In the genomic region with DNA sequence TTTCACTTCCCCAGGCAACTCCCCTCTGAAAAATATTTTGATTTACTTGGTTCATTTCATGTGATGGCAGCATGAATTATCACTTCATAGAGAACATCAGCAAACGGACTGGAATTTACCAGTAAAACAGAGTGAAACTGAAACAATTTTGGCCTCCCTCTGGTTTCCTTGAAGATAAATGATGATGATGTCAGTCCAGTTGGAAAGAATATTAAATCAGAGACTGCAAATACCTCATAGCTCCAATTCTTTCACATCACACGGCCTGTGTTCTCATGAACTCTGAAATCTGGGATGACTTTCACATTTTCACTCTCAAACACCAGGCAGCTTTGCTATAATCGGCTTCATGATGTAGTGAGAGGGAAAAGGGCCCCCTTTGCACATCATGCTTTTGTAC, we compare ENCODE assay signal across 29 mouse cellular contexts.
DNase-seq lines count a peak whose midpoint lies in the region; ATAC-seq and TF ChIP-seq lines count a peak whose summit lies in the region.
"Had no signal": no experiment of that assay in that cellular context is flagged by ENCODE, and none has a peak within 500 bp of the region (broad histone marks: within the 10 kb centered on the region; RNA-seq: fewer than 3 reads in every experiment).

No protein-coding gene starts in this region.

- DNase-seq in heart, adult 18-20 months = peak; percentile 4 to 11
- DNase-seq in heart, adult 2 months = no peak
- DNase-seq in limb, embryonic 14.5 days (ENCODE audit: low spot score) = peak; percentile 50
- no peak for DNase-seq in limb, embryonic 10.5 days (ENCODE audit: low spot score)
- peak; percentile 72 for DNase-seq in midbrain, embryonic 11.5 days (ENCODE audit: low spot score, missing footprints)
- DNase-seq in ovary, postnatal 14 days (ENCODE audit: low spot score) = no peak
- DNase-seq in spleen, adult 12 weeks (ENCODE audit: low spot score) = no peak
- DNase-seq: adrenal gland, adult 2 months; cerebellum, adult 2 months; cerebellum, postnatal 25 days; gastrocnemius, postnatal 10 days; kidney, postnatal 10 days; liver; retina, postnatal 1 day; thymus, adult 18-20 months; thymus, postnatal 36 days had no signal

- TF ChIP-seq EP300 in heart, adult 2 months (IDR thresholded peaks at IDR 0.05; ENCODE audit: insufficient read depth, low read depth, low read length) = no peak

- no peak overlapping the region for H3K27ac ChIP-seq in heart, adult 2 months
- H3K27ac ChIP-seq in limb, embryonic 14.5 days (replicated peaks; ENCODE audit: low read depth, low read length) = no peak overlapping the region
- no peak overlapping the region for H3K27ac ChIP-seq in limb, embryonic 10.5 days
- H3K27ac ChIP-seq in midbrain, embryonic 11.5 days (ENCODE audit: low read depth, low read length) = no peak overlapping the region
- no peak overlapping the region for H3K27ac ChIP-seq in midbrain, embryonic 16.5 days (ENCODE audit: low read length)
- H3K27ac ChIP-seq: embryonic facial prominence, embryonic 15.5 days; hindbrain, embryonic 10.5 days; left cerebral cortex, adult 2 months; liver, embryonic 15.5 days; midbrain, embryonic 13.5 days; neural tube, embryonic 12.5 days; stomach, embryonic 15.5 days had no signal

- no peaks in the 10 kb centered on the region for H3K4me1 ChIP-seq in heart, adult 2 months (ENCODE audit: control insufficient read depth, insufficient read depth, low read length)
- no peaks in the 10 kb centered on the region for H3K4me1 ChIP-seq in limb, embryonic 14.5 days (ENCODE audit: control insufficient read depth, insufficient read depth, low read length)
- H3K4me1 ChIP-seq in limb, embryonic 10.5 days = no peaks in the 10 kb centered on the region
- H3K4me1 ChIP-seq in midbrain, embryonic 11.5 days (ENCODE audit: control insufficient read depth, insufficient read depth, low read length) = peaks cover 3% of the 10 kb centered on the region; the same call in 1 of the 2 replicates
- no peaks in the 10 kb centered on the region for H3K4me1 ChIP-seq in midbrain, embryonic 16.5 days (ENCODE audit: control insufficient read depth, insufficient read depth, low read length)
- H3K4me1 ChIP-seq: embryonic facial prominence, embryonic 15.5 days; liver, embryonic 15.5 days; midbrain, embryonic 13.5 days; neural tube, embryonic 12.5 days; stomach, embryonic 15.5 days had no signal

- no peaks in the 10 kb centered on the region for H3K27me3 ChIP-seq in heart, adult 2 months (ENCODE audit: control insufficient read depth, insufficient read depth, low read length)
- no peaks in the 10 kb centered on the region for H3K27me3 ChIP-seq in limb, embryonic 14.5 days (ENCODE audit: control insufficient read depth, insufficient read depth, low read length)
- no peaks in the 10 kb centered on the region for H3K27me3 ChIP-seq in limb, embryonic 10.5 days (ENCODE audit: low read depth, poor library complexity, severe bottlenecking)
- no peaks in the 10 kb centered on the region for H3K27me3 ChIP-seq in midbrain, embryonic 11.5 days (ENCODE audit: control insufficient read depth, insufficient read depth, low read length)
- H3K27me3 ChIP-seq in midbrain, embryonic 16.5 days (ENCODE audit: control insufficient read depth, insufficient read depth, low read depth, low read length) = no peaks in the 10 kb centered on the region
- H3K27me3 ChIP-seq: embryonic facial prominence, embryonic 15.5 days; liver, embryonic 15.5 days; midbrain, embryonic 13.5 days; neural tube, embryonic 12.5 days; stomach, embryonic 15.5 days had no signal

- intact Hi-C loops in heart, adult 2 months (cut with DNase I) = no loop called here

- H3K4me3 ChIP-seq in heart, adult 2 months = no peak overlapping the region
- H3K4me3 ChIP-seq in limb, embryonic 14.5 days (replicated peaks; ENCODE audit: low read length) = no peak overlapping the region
- H3K4me3 ChIP-seq in limb, embryonic 10.5 days = no peak overlapping the region
- no peak overlapping the region for H3K4me3 ChIP-seq in midbrain, embryonic 11.5 days (ENCODE audit: low read depth, low read length)
- H3K4me3 ChIP-seq in midbrain, embryonic 16.5 days (ENCODE audit: low read depth, low read length) = no peak overlapping the region
- H3K4me3 ChIP-seq: embryonic facial prominence, embryonic 15.5 days; hindbrain, embryonic 10.5 days; left cerebral cortex, adult 2 months; liver, embryonic 15.5 days; midbrain, embryonic 13.5 days; neural tube, embryonic 12.5 days; stomach, embryonic 15.5 days had no signal

- H3K9ac ChIP-seq in heart, adult 2 months (ENCODE audit: low read depth, low read length) = no peak overlapping the region
- H3K9ac ChIP-seq in limb, embryonic 14.5 days (ENCODE audit: low read depth, low read length, severe bottlenecking) = no peak overlapping the region
- no peak overlapping the region for H3K9ac ChIP-seq in midbrain, embryonic 11.5 days (ENCODE audit: low read length)
- H3K9ac ChIP-seq in midbrain, embryonic 16.5 days (ENCODE audit: low read depth, low read length) = no peak overlapping the region
- H3K9ac ChIP-seq: embryonic facial prominence, embryonic 15.5 days; liver, embryonic 15.5 days; midbrain, embryonic 13.5 days; neural tube, embryonic 12.5 days; stomach, embryonic 15.5 days had no signal

- no peaks in the 10 kb centered on the region for H3K36me3 ChIP-seq in heart, adult 2 months (ENCODE audit: control insufficient read depth, insufficient read depth, low read length)
- no peaks in the 10 kb centered on the region for H3K36me3 ChIP-seq in limb, embryonic 14.5 days (ENCODE audit: control insufficient read depth, insufficient read depth, low read length)
- H3K36me3 ChIP-seq in limb, embryonic 10.5 days = no peaks in the 10 kb centered on the region
- no peaks in the 10 kb centered on the region for H3K36me3 ChIP-seq in midbrain, embryonic 11.5 days (ENCODE audit: control insufficient read depth, insufficient read depth, low read length)
- H3K36me3 ChIP-seq in midbrain, embryonic 16.5 days (ENCODE audit: control insufficient read depth, insufficient read depth, low read length) = no peaks in the 10 kb centered on the region
- H3K36me3 ChIP-seq: embryonic facial prominence, embryonic 15.5 days; hindbrain, embryonic 10.5 days; liver, embryonic 15.5 days; midbrain, embryonic 13.5 days; neural tube, embryonic 12.5 days; stomach, embryonic 15.5 days had no signal

- no peak overlapping the region for H3K4me2 ChIP-seq in limb, embryonic 14.5 days (replicated peaks; ENCODE audit: low read depth, low read length, severe bottlenecking)
- H3K4me2 ChIP-seq in midbrain, embryonic 11.5 days = no peak overlapping the region
- no peak overlapping the region for H3K4me2 ChIP-seq in midbrain, embryonic 16.5 days (ENCODE audit: low read length)
- H3K4me2 ChIP-seq: embryonic facial prominence, embryonic 15.5 days; liver, embryonic 15.5 days; midbrain, embryonic 13.5 days; neural tube, embryonic 12.5 days; stomach, embryonic 15.5 days had no signal

- no peaks in the 10 kb centered on the region for H3K79me2 ChIP-seq in heart, adult 2 months (replicated peaks; ENCODE audit: control insufficient read depth, insufficient read depth, low read length)

- TF ChIP-seq POLR2A in heart, adult 2 months (IDR thresholded peaks at IDR 0.05; ENCODE audit: insufficient read depth, low read depth, low read length) = no peak
- TF ChIP-seq POLR2A in limb, embryonic 14.5 days (IDR thresholded peaks at IDR 0.05; ENCODE audit: borderline replicate concordance, extremely low read depth, insufficient read depth, insufficient read length) = no peak

- WGBS in heart, adult 2 months = 42% methylated on average over 3 of the region's 3 CpGs
- WGBS in limb, embryonic 14.5 days = 63% methylated on average over 3 of the region's 3 CpGs
- WGBS in limb, embryonic 10.5 days = 70% methylated on average over 3 of the region's 3 CpGs
- WGBS in midbrain, embryonic 11.5 days = 75% methylated on average over 3 of the region's 3 CpGs
- 79% methylated on average over 3 of the region's 3 CpGs for WGBS in midbrain, embryonic 16.5 days

- no peak for ATAC-seq in limb, embryonic 14.5 days (ENCODE audit: low FRiP score, low read depth)
- no peak for ATAC-seq in midbrain, embryonic 11.5 days (ENCODE audit: low FRiP score)
- no peak for ATAC-seq in midbrain, embryonic 16.5 days
- ATAC-seq: CD4-positive, CD25-positive, alpha-beta regulatory T cell, adult 4 months; forebrain, embryonic 14.5 days; hindbrain, embryonic 16.5 days; intestine, postnatal 0 days; midbrain, embryonic 13.5 days; Patski had no signal

- TF ChIP-seq CTCF in heart, adult 2 months (IDR thresholded peaks at IDR 0.05) = no peak

- H3K9me3 ChIP-seq in limb, embryonic 14.5 days (ENCODE audit: control insufficient read depth, low read length) = no peaks in the 10 kb centered on the region
- H3K9me3 ChIP-seq in limb, embryonic 10.5 days (replicated peaks) = no peaks in the 10 kb centered on the region
- no peaks in the 10 kb centered on the region for H3K9me3 ChIP-seq in midbrain, embryonic 11.5 days (ENCODE audit: control insufficient read depth, low read length)
- H3K9me3 ChIP-seq in midbrain, embryonic 16.5 days (replicated peaks; ENCODE audit: control insufficient read depth, low read length, poor library complexity, severe bottlenecking) = no peaks in the 10 kb centered on the region
- H3K9me3 ChIP-seq: embryonic facial prominence, embryonic 15.5 days; hindbrain, embryonic 10.5 days; liver, embryonic 15.5 days; midbrain, embryonic 13.5 days; neural tube, embryonic 12.5 days; stomach, embryonic 15.5 days had no signal

Comparison
In these comparisons a context has a peak if more than half of its experiments do, and no peak if none do; other contexts are left out.
1. DNase-seq: peak in heart, adult 18-20 months (2 of 2), limb, embryonic 14.5 days (single experiment) and midbrain, embryonic 11.5 days (single experiment); none in heart, adult 2 months (0 of 2), limb, embryonic 10.5 days (single experiment), ovary, postnatal 14 days (single experiment) and spleen, adult 12 weeks (single experiment).